Mouse (Mus musculus): ENCODE measurements at regions not wholly inside any gene's neighbourhood (a gene's known extent, or its start where the extent isn't known, plus 50 kb on each side); places are given as distances from the start of the nearest gene placed in this dataset.
"Not testable (repeated sequence)": the region's sequence is repeated elsewhere in the genome, so short reads cannot be mapped to it uniquely, and the experiment has no call there.

- DNase-seq (ENCODE audit: low read depth, low spot score), result no peak
These were observed 438.9 kb upstream of the Htr2a start for GRCm38 (mm10) chr14:74201710-74202109.

- no peak for DNase-seq (ENCODE audit: low read depth, low spot score)
These were observed 435.6 kb upstream of the Htr2a start for GRCm38 (mm10) chr14:74205011-74205410.

- DNase-seq (ENCODE audit: low read depth, low spot score), result no peak
These were observed 422.7 kb upstream of the Htr2a start for GRCm38 (mm10) chr14:74217914-74218446.

GRCm38 (mm10) chr14:74219761-74220160, 420.9 kb upstream of the Htr2a start:
- DNase-seq (ENCODE audit: low read depth, low spot score), result no peak

GRCm38 (mm10) chr14:74222093-74222492, 418.5 kb upstream of the Htr2a start:
- DNase-seq (ENCODE audit: low read depth, low spot score), result no peak

GRCm38 (mm10) chr14:74229560-74230187, 411.0 kb upstream of the Htr2a start:
- no peak for DNase-seq (ENCODE audit: low read depth, low spot score)

- DNase-seq (ENCODE audit: low read depth, low spot score), result no peak
These were observed 400.4 kb upstream of the Htr2a start for GRCm38 (mm10) chr14:74240212-74240611.

GRCm38 (mm10) chr14:74249263-74249878, 391.3 kb upstream of the Htr2a start:
- no peak for DNase-seq (ENCODE audit: low read depth, low spot score)

GRCm38 (mm10) chr14:74250021-74250420, 390.6 kb upstream of the Htr2a start:
- DNase-seq (ENCODE audit: low read depth, low spot score), result no peak

- DNase-seq (ENCODE audit: low read depth, low spot score), result no peak
These were observed 388.2 kb upstream of the Htr2a start for GRCm38 (mm10) chr14:74252189-74253145.

- DNase-seq (ENCODE audit: low read depth, low spot score), result no peak
These were observed 385.6 kb upstream of the Htr2a start for GRCm38 (mm10) chr14:74255000-74255399.

- no peak for DNase-seq (ENCODE audit: low read depth, low spot score)
These were observed 381.2 kb upstream of the Htr2a start for GRCm38 (mm10) chr14:74259437-74259836.

GRCm38 (mm10) chr14:74267086-74267485, 373.6 kb upstream of the Htr2a start:
- no peak for DNase-seq (ENCODE audit: low read depth, low spot score)

- no peak for DNase-seq (ENCODE audit: low read depth, low spot score)
These were observed 346.1 kb upstream of the Htr2a start for GRCm38 (mm10) chr14:74294560-74294959.

- DNase-seq (ENCODE audit: low read depth, low spot score), result no peak
These were observed 336.2 kb upstream of the Htr2a start for GRCm38 (mm10) chr14:74304483-74304882.

- DNase-seq (ENCODE audit: low read depth, low spot score), result no peak
These were observed 333.8 kb upstream of the Htr2a start for GRCm38 (mm10) chr14:74306717-74307307.

GRCm38 (mm10) chr14:74309451-74309850, 331.2 kb upstream of the Htr2a start:
- not testable (repeated sequence) for DNase-seq (ENCODE audit: low read depth, low spot score)

GRCm38 (mm10) chr14:74327291-74327690, 313.3 kb upstream of the Htr2a start:
- no peak for DNase-seq (ENCODE audit: low read depth, low spot score)

GRCm38 (mm10) chr14:74350751-74351150, 289.9 kb upstream of the Htr2a start:
- DNase-seq (ENCODE audit: low read depth, low spot score), result no peak

- DNase-seq (ENCODE audit: low read depth, low spot score), result no peak
These were observed 288.4 kb upstream of the Htr2a start for GRCm38 (mm10) chr14:74352286-74352685.

GRCm38 (mm10) chr14:74358730-74359444, 281.8 kb upstream of the Htr2a start:
- DNase-seq (ENCODE audit: low read depth, low spot score), result no peak

Measured in CD4-positive helper T cell, adult 2 months (primary cell).